Mouse (Mus musculus): ENCODE data around the gene Gimap8. TPM values are rescaled to one million over a fixed set of nuclear protein-coding genes. Genes with fewer than 3 reads are reported as not detected.

Gene Gimap8
- polyA plus RNA-seq, 1 experiment from 2014 or later: 0.17 TPM

GRCm38 (mm10) chr6:48666159-48666586 lies 19.1 kb downstream of the Gimap8 start:
- WGBS: 74% methylated on average over 7 of the region's 7 CpGs
- no peak for ATAC-seq (ENCODE audit: low FRiP score, low TSS enrichment)
- Histone ChIP-seq H3K4me1 (ENCODE audit: control insufficient read depth, insufficient read depth, low read length) (no peaks in the 10 kb centered on the region), H3K9me3 (ENCODE audit: control insufficient read depth, low read length) (no peaks in the 10 kb centered on the region), H3K4me3 (replicated peaks; ENCODE audit: low read depth, low read length) (no peak overlapping the region), H3K4me2 (ENCODE audit: low read length) (no peak overlapping the region), H3K36me3 (ENCODE audit: control insufficient read depth, insufficient read depth, low read length) (no peaks in the 10 kb centered on the region), H3K27ac (replicated peaks; ENCODE audit: low read depth, low read length) (no peak overlapping the region), H3K9ac (replicated peaks; ENCODE audit: low read length) (no peak overlapping the region), H3K27me3 (ENCODE audit: control insufficient read depth, insufficient read depth, low read length) (no peaks in the 10 kb centered on the region)
- no peak for DNase-seq

GRCm38 (mm10) chr6:48668022-48668421 lies 21.0 kb downstream of the Gimap8 start:
- Histone ChIP-seq H3K9me3 (ENCODE audit: control insufficient read depth, low read length) (no peaks in the 10 kb centered on the region), H3K4me2 (ENCODE audit: low read length) (no peak overlapping the region), H3K27me3 (ENCODE audit: control insufficient read depth, insufficient read depth, low read length) (no peaks in the 10 kb centered on the region), H3K9ac (replicated peaks; ENCODE audit: low read length) (no peak overlapping the region), H3K4me1 (ENCODE audit: control insufficient read depth, insufficient read depth, low read length) (no peaks in the 10 kb centered on the region), H3K27ac (replicated peaks; ENCODE audit: low read depth, low read length) (no peak overlapping the region), H3K36me3 (ENCODE audit: control insufficient read depth, insufficient read depth, low read length) (no peaks in the 10 kb centered on the region), H3K4me3 (replicated peaks; ENCODE audit: low read depth, low read length) (no peak overlapping the region)
- ATAC-seq (ENCODE audit: low FRiP score, low TSS enrichment): no peak
- no peak for DNase-seq

GRCm38 (mm10) chr6:48669446-48669969 lies 22.5 kb downstream of the Gimap8 start:
- no peaks in the 10 kb centered on the region for H3K4me1 ChIP-seq (ENCODE audit: control insufficient read depth, insufficient read depth, low read length)
- H3K36me3 ChIP-seq (ENCODE audit: control insufficient read depth, insufficient read depth, low read length): no peaks in the 10 kb centered on the region
- H3K4me2 ChIP-seq (ENCODE audit: low read length): no peak overlapping the region
- H3K9me3 ChIP-seq (ENCODE audit: control insufficient read depth, low read length): no peaks in the 10 kb centered on the region
- H3K4me3 ChIP-seq (replicated peaks; ENCODE audit: low read depth, low read length): no peak overlapping the region
- 75% methylated on average over 2 of the region's 2 CpGs for WGBS
- no peak for DNase-seq
- no peak overlapping the region for H3K27ac ChIP-seq (replicated peaks; ENCODE audit: low read depth, low read length)
- H3K27me3 ChIP-seq (ENCODE audit: control insufficient read depth, insufficient read depth, low read length): no peaks in the 10 kb centered on the region
- no peak for ATAC-seq (ENCODE audit: low FRiP score, low TSS enrichment)
- H3K9ac ChIP-seq (replicated peaks; ENCODE audit: low read length): no peak overlapping the region

- DNase-seq: no peak
- no peak for ATAC-seq (ENCODE audit: low FRiP score, low TSS enrichment)
- H3K9me3 ChIP-seq (ENCODE audit: control insufficient read depth, low read length): no peaks in the 10 kb centered on the region
- no peaks in the 10 kb centered on the region for H3K4me1 ChIP-seq (ENCODE audit: control insufficient read depth, insufficient read depth, low read length)
- no peaks in the 10 kb centered on the region for H3K36me3 ChIP-seq (ENCODE audit: control insufficient read depth, insufficient read depth, low read length)
- WGBS: 93% methylated on average over 9 of the region's 9 CpGs
- H3K4me2 ChIP-seq (ENCODE audit: low read length): no peak overlapping the region
- H3K9ac ChIP-seq (replicated peaks; ENCODE audit: low read length): no peak overlapping the region
- no peak overlapping the region for H3K4me3 ChIP-seq (replicated peaks; ENCODE audit: low read depth, low read length)
- H3K27me3 ChIP-seq (ENCODE audit: control insufficient read depth, insufficient read depth, low read length): no peaks in the 10 kb centered on the region
- no peak overlapping the region for H3K27ac ChIP-seq (replicated peaks; ENCODE audit: low read depth, low read length)
Observed at GRCm38 (mm10) chr6:48674291-48675058, 27.4 kb downstream of the Gimap8 start.

- DNase-seq: peak; percentile 21
- Histone ChIP-seq H3K4me1 (ENCODE audit: control insufficient read depth, insufficient read depth, low read length) (no peaks in the 10 kb centered on the region), H3K9ac (replicated peaks; ENCODE audit: low read length) (no peak overlapping the region), H3K4me3 (replicated peaks; ENCODE audit: low read depth, low read length) (no peak overlapping the region), H3K9me3 (ENCODE audit: control insufficient read depth, low read length) (no peaks in the 10 kb centered on the region), H3K27me3 (ENCODE audit: control insufficient read depth, insufficient read depth, low read length) (no peaks in the 10 kb centered on the region), H3K4me2 (ENCODE audit: low read length) (peak overlapping the region; percentile 29; the same call in 1 of the 2 replicates), H3K27ac (replicated peaks; ENCODE audit: low read depth, low read length) (no peak overlapping the region), H3K36me3 (ENCODE audit: control insufficient read depth, insufficient read depth, low read length) (no peaks in the 10 kb centered on the region)
- 43% methylated on average over 10 of the region's 10 CpGs for WGBS
- ATAC-seq (ENCODE audit: low FRiP score, low TSS enrichment): no peak
Observed at GRCm38 (mm10) chr6:48675400-48675930, 28.4 kb downstream of the Gimap8 start.

- Histone ChIP-seq H3K27me3 (ENCODE audit: control insufficient read depth, insufficient read depth, low read length) (no peaks in the 10 kb centered on the region), H3K4me1 (ENCODE audit: control insufficient read depth, insufficient read depth, low read length) (no peaks in the 10 kb centered on the region), H3K9me3 (ENCODE audit: control insufficient read depth, low read length) (no peaks in the 10 kb centered on the region), H3K4me2 (ENCODE audit: low read length) (peak within 1 kb of the TSS; percentile 29; the same call in 1 of the 2 replicates), H3K9ac (replicated peaks; ENCODE audit: low read length) (no peak within 1 kb of the TSS), H3K4me3 (replicated peaks; ENCODE audit: low read depth, low read length) (no peak within 1 kb of the TSS), H3K36me3 (ENCODE audit: control insufficient read depth, insufficient read depth, low read length) (no peaks in the 10 kb centered on the region), H3K27ac (replicated peaks; ENCODE audit: low read depth, low read length) (no peak within 1 kb of the TSS)
- WGBS: 20% methylated on average over 13 of the region's 13 CpGs
- DNase-seq: peak; percentile 10
- ATAC-seq (ENCODE audit: low FRiP score, low TSS enrichment): no peak
Observed at GRCm38 (mm10) chr6:48675931-48676859, 29.2 kb downstream of the Gimap8 start, which contains the start of gene Gimap9. Gene Gimap9, plus strand, starts transcription at chr6:48676129.

GRCm38 (mm10) chr6:48676860-48677415 lies 29.9 kb downstream of the Gimap8 start:
- WGBS: 84% methylated on average over 5 of the region's 5 CpGs
- H3K4me1 ChIP-seq (ENCODE audit: control insufficient read depth, insufficient read depth, low read length): no peaks in the 10 kb centered on the region
- no peak for ATAC-seq (ENCODE audit: low FRiP score, low TSS enrichment)
- H3K9me3 ChIP-seq (ENCODE audit: control insufficient read depth, low read length): no peaks in the 10 kb centered on the region
- H3K9ac ChIP-seq (replicated peaks; ENCODE audit: low read length): no peak overlapping the region
- H3K4me2 ChIP-seq (ENCODE audit: low read length): no peak overlapping the region
- H3K27ac ChIP-seq (replicated peaks; ENCODE audit: low read depth, low read length): no peak overlapping the region
- no peak for DNase-seq
- no peak overlapping the region for H3K4me3 ChIP-seq (replicated peaks; ENCODE audit: low read depth, low read length)
- no peaks in the 10 kb centered on the region for H3K27me3 ChIP-seq (ENCODE audit: control insufficient read depth, insufficient read depth, low read length)
- no peaks in the 10 kb centered on the region for H3K36me3 ChIP-seq (ENCODE audit: control insufficient read depth, insufficient read depth, low read length)
